Mouse (Mus musculus) bone marrow, adult 2 months (tissue): ENCODE measurements around the gene Rala. TPM values are rescaled to one million over a fixed set of nuclear protein-coding genes. Genes with fewer than 3 reads are reported as not detected.
A peak's percentile ranks its signal among the peaks of the same experiment; 100 is the strongest.

Experiments
- H3K27ac ChIP-seq: fragments of 200-500 bp; 2 replicates; pipeline ENCODE4 v1.5.1; 2012; ENCODE audit warnings: low read depth, mild to moderate bottlenecking, control low read depth, inconsistent platforms, low read length; ENCODE audit not compliant: control insufficient read depth, poor library complexity, insufficient read depth
- H3K4me1 ChIP-seq: fragments of 200-500 bp; 2 replicates; pipeline ENCODE4 v1.6.1; 2011; ENCODE audit warnings: low read length; ENCODE audit not compliant: control insufficient read depth, insufficient read depth
- H3K4me3 ChIP-seq: fragments of 200-500 bp; replicated peaks from 2 replicates; pipeline ENCODE3; 2011; ENCODE audit warnings: mild to moderate bottlenecking, low read depth, low read length, control low read depth; ENCODE audit not compliant: control insufficient read depth
- CTCF ChIP-seq: fragments of 200-500 bp; IDR thresholded peaks from 2 replicates; pipeline ENCODE4 v1.5.1; 2011; ENCODE audit warnings: low read length, control low read depth; ENCODE audit not compliant: control insufficient read depth, insufficient read depth
- POLR2A ChIP-seq: fragments of 200-500 bp; IDR thresholded peaks from 2 replicates; pipeline ENCODE4 v1.6.1; 2011; ENCODE audit warnings: low read depth, mild to moderate bottlenecking, control low read depth, low read length, borderline replicate concordance; ENCODE audit not compliant: control insufficient read depth
- WGBS: fragments of 180-500 bp; shearing (Covaris S2); methylation state at CpG from one replicate; pipeline ENCODE4 v1.1.7; 2018; 5-methylcytosine and 5-hydroxymethylcytosine counted together
- polyA plus RNA-seq: library from polyadenylated mRNA; stranded (reverse); fragments of >200 nt; gene quantifications from 2 replicates; pipeline ENCODE4 v1.2.4, GENCODE M21; 2011; ENCODE audit warnings: low replicate concordance; ENCODE audit not compliant: missing spikeins, insufficient read depth, insufficient read length

Rala gene
- polyA plus RNA-seq, 1 experiment = 19.0 TPM

DNA sequence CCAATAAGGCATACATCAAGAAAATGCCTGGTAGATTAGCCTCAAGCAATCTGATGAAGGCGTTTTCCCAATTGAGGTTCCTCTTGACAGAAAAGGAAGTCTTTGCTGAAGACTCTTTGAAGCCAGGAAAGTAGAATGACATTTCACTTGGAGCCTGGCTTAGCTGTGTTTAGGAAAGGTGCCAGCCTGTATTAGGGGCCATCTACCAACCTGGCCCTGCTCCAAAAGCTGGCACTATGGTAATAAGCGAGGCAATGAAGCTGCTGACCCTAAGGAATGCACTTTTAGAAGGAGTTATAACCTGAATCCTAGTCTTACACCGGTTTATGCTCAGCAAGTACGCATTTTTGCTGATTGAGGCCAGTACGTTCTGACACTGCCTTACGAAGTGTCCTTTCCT is 83.5 kb downstream of the Rala start:
- H3K4me3 ChIP-seq = no peak overlapping the region
- 77% methylated on average over 6 of the region's 6 CpGs for WGBS
- TF ChIP-seq CTCF (no peak), POLR2A (no peak)
- H3K27ac ChIP-seq = no peak overlapping the region
- no peaks in the 10 kb centered on the region for H3K4me1 ChIP-seq

DNA sequence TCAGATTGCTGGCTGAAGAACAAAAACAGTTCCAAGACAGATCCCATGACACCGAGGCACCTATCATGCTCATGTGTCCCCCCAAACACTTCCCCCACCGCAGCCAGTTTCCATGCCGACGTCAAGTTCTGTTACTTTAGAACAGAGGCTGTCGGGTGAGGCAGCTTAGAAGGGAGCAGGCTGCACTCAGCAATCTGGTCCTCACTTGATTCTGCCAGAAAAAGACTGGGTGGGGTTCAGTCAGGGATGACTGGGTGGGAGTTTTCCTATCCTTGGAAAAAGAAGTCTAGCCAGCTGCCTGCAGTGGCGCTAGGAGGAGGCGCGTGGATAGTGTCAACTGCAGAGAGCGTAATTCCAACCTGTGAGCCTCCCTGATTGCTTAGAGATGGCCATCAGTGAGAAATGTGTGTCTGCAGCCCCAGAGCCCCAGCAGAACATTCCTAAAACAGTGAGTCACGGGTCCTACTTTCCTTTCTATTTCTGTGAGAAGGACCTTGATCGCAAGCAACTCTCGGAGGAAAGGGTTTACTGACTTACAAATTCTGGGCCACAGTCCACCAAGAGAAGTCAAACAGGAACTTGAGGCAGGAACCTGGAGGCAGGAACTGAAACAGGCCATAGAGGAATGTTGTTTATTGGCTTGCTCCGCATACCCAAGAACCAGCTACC is 84.5 kb downstream of the Rala start:
- TF ChIP-seq POLR2A (no peak), CTCF (no peak)
- Histone ChIP-seq H3K4me3 (no peak overlapping the region), H3K4me1 (no peaks in the 10 kb centered on the region), H3K27ac (no peak overlapping the region)
- 86% methylated on average over 13 of the region's 13 CpGs for WGBS

- no peak for TF ChIP-seq POLR2A
- TF ChIP-seq CTCF = no peak
- no peak overlapping the region for H3K4me3 ChIP-seq
- 72% methylated on average over 9 of the region's 9 CpGs for WGBS
- no peak overlapping the region for H3K27ac ChIP-seq
- no peaks in the 10 kb centered on the region for H3K4me1 ChIP-seq
Measured at GRCm38 (mm10) chr13:17857046-17857445, 87.0 kb downstream of the Rala start.

GRCm38 (mm10) chr13:17855492-17856138 is 88.4 kb downstream of the Rala start:
- Histone ChIP-seq H3K27ac (no peak overlapping the region), H3K4me3 (no peak overlapping the region), H3K4me1 (no peaks in the 10 kb centered on the region)
- TF ChIP-seq POLR2A = no peak
- no peak for TF ChIP-seq CTCF
- 13% methylated on average over 13 of the region's 13 CpGs for WGBS

GRCm38 (mm10) chr13:17854755-17855154 is 89.3 kb downstream of the Rala start:
- WGBS = 68% methylated on average over 6 of the region's 6 CpGs
- H3K4me3 ChIP-seq = no peak overlapping the region
- TF ChIP-seq CTCF = no peak
- TF ChIP-seq POLR2A = no peak
- H3K4me1 ChIP-seq = no peaks in the 10 kb centered on the region
- no peak overlapping the region for H3K27ac ChIP-seq

DNA sequence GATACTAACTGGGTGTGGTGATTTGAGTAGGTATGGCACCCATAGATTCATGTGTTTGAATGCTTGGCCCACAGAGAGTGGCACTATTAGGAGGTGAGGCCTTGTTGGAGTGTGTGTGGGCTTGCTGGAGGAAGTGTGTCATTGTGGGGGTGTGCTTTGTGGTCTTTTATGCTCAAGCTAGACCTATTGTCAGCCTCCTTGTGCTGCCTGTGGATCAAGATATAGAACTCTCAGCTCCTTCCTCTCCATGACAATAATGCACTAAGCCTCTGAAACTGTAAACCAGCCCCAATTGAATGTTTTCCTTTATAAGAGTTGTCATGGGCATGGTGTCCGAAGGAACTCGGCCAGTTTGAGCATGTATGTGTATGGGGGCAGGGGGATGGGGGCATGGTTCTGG is 100.7 kb downstream of the Rala start:
- WGBS = 83% methylated on average over 2 of the region's 2 CpGs
- TF ChIP-seq CTCF = no peak
- no peak for TF ChIP-seq POLR2A
- no peak overlapping the region for H3K4me3 ChIP-seq
- H3K27ac ChIP-seq = no peak overlapping the region
- H3K4me1 ChIP-seq = no peaks in the 10 kb centered on the region

DNA sequence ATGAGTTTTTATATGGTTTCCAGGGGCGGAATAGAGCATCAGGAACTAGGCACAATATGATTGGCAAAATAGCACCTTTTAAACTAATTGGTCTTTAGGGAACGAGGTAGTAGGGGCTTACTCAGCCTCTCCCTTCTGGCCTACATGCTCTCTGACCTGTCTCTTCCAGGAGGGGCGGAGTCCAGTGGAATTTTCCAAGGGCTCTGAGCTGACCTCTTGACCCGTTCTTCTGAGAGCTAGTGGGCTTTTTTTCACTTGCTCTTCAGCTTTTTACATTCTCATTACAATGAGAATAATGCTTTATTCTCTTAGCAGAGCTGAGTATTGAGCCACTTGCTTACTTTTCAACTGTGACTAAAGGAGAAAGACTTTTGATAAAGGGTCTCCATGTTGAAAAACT is 101.3 kb downstream of the Rala start:
- Histone ChIP-seq H3K4me1 (no peaks in the 10 kb centered on the region), H3K27ac (no peak overlapping the region)
- WGBS = 75% methylated on average over 4 of the region's 4 CpGs

DNA sequence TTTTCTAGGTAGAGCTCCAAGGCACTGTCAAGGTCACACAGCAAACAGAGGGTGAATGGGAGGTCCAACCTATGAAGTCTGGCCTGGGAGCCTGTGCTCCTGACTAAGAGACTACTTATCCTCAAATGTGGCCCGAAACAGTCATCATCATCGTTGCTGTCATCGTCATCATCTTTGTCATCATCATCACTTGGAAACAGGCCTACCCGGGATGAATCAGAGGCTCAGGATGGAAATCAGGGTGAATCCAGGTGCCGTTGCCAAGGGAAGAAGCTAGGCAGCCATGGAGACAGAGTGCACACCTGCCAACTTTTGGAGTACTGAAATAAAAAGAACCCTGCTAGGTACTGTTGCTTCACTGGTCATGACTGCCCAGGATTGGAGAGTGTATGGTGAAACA is 104.9 kb downstream of the Rala start:
- WGBS = 79% methylated on average over 5 of the region's 5 CpGs
- no peak for TF ChIP-seq CTCF
- Histone ChIP-seq H3K4me3 (no peak overlapping the region), H3K27ac (no peak overlapping the region), H3K4me1 (no peaks in the 10 kb centered on the region; the same call in 1 of the 2 replicates)

More for the DNA sequence above, 101.3 kb downstream of the Rala start:
- no peak overlapping the region for H3K4me3 ChIP-seq
- TF ChIP-seq CTCF (no peak), POLR2A (no peak)

DNA sequence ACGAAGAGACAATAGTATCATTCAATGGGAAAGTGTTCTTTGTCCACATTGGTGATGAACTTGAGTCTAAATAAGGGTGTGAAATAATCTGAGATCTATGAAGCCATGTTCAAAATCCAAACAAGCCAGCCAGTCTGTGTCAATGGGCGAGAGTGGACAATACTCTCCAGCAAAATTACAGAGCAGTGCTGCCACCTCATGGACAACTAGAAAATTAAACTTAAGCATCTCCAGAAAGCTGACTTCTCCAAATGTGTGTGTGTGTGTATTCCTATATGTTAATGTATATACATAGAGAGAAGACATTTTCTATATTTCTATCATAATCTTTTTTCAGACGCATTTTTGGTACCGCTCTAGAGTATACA is 105.6 kb downstream of the Rala start:
- 32% methylated on average over 4 of the region's 4 CpGs for WGBS
- no peak for TF ChIP-seq POLR2A
- peak; percentile 20; the same call in 1 of the 2 replicates for TF ChIP-seq CTCF

More for the DNA sequence above, 105.6 kb downstream of the Rala start:
- Histone ChIP-seq H3K4me1 (no peaks in the 10 kb centered on the region; the same call in 1 of the 2 replicates), H3K4me3 (no peak overlapping the region), H3K27ac (no peak overlapping the region)
